Mouse (Mus musculus) brain, embryonic 14.5 days (tissue): ENCODE measurements at regions not wholly inside any gene's neighbourhood (a gene's known extent, or its start where the extent isn't known, plus 50 kb on each side); places are given as distances from the start of the nearest gene placed in this dataset.

Experiments used
- CTCF ChIP-seq: fragments of 200-500 bp; IDR thresholded peaks from 2 replicates; pipeline ENCODE4 v1.5.1; 2012; ENCODE audit warnings: inconsistent platforms, mild to moderate bottlenecking, moderate library complexity, borderline replicate concordance; ENCODE audit not compliant: insufficient read depth, insufficient read length; ENCODE audit errors: extremely low read depth
- POLR2A ChIP-seq: fragments of 200-500 bp; IDR thresholded peaks from 2 replicates; pipeline ENCODE4 v1.6.1; 2012; ENCODE audit warnings: mild to moderate bottlenecking, inconsistent platforms, borderline replicate concordance; ENCODE audit not compliant: poor library complexity, insufficient read depth, insufficient read length, severe bottlenecking; ENCODE audit errors: extremely low read depth

DNA sequence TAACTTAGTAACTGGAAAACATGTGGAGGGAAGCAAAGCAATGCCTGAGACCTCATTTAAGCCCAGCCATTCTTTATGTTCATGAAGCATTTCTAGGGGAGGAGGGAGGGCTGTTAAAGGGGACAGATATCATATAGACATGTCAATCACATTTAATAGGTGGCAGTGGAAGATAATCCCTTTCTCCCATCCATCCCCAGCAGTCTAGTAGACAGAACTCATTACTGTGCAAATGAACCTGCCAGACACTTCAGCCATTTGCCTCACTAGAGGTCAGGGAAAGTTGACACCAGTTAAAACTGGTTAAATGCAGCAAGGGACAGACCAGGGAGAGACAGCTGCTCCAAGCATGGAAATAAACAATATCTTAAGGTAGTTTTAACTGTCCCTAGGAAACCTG lies 359.1 kb downstream of the Slc6a15 start:
- TF ChIP-seq CTCF (no peak), POLR2A (no peak)
